Mouse (Mus musculus): ENCODE measurements at regions not wholly inside any gene's neighbourhood (a gene's known extent, or its start where the extent isn't known, plus 50 kb on each side); places are given as distances from the start of the nearest gene placed in this dataset.

DNA sequence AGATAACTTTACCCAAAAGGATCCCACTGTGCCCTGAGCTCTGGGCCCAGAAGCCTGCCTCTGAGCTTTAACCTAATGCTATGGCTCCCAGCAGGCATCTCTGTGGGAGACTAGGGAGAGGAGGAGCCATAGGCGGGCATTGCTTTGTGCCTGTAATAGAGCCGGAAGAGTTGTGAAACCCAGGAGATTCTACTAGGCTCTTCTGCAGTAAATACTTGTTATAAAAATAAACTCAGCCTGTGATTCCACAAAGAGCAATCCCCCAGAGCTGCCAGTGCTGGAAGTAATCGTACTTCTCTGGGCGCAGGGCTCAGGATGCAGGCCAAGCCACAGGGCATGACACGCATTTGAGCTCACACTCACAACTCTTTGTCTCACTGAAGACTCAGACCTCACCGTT is 73.7 kb upstream of the Dlg1 start:
- TF ChIP-seq GATA1 (IDR thresholded peaks at IDR 0.05; ENCODE audit: borderline replicate concordance, low read length), result no peak
- TF ChIP-seq FLI1 (IDR thresholded peaks at IDR 0.05; ENCODE audit: low read length), result no peak
